Mouse (Mus musculus) ES-Bruce4 (cell line): ENCODE measurements around the gene Spi1.

Experiments
- CTCF ChIP-seq: IDR thresholded peaks from one replicate; pipeline ENCODE4 v1.8.1; 2011; ENCODE audit warnings: low read depth, low read length
- POLR2A ChIP-seq: IDR thresholded peaks from one replicate; pipeline ENCODE4 v1.8.1; 2011; ENCODE audit warnings: low read length; ENCODE audit not compliant: insufficient read depth

GRCm38 (mm10) chr2:91120261-91120671 lies 38.1 kb downstream of the Spi1 start:
- no peak for TF ChIP-seq POLR2A
- no peak for TF ChIP-seq CTCF
